Mouse (Mus musculus) limb, embryonic 10.5 days (tissue): ENCODE measurements around the gene Ccr5. TPM values are rescaled to one million over a fixed set of nuclear protein-coding genes. Genes with fewer than 3 reads are reported as not detected.

Source experiments
- polyA plus RNA-seq: library from polyadenylated mRNA; unstranded; fragments of >200 nt; fragmentation: Nextera tagmentation; extraction: Ambion mirVana; gene quantifications from 2 replicates; pipeline ENCODE4 v1.2.1, GENCODE M21; 2016

The Ccr5 gene
- polyA plus RNA-seq, 1 experiment from 2014 or later: 0.15 TPM

Other genes with a start within 250 kb of the Ccr5 start
- 0.38 and 0.61 TPM in 2 replicates for gene Ccr1, start 152.9 kb upstream of the Ccr5 start, polyA plus RNA-seq
- gene Ccr1l1, start 143.1 kb upstream of the Ccr5 start, polyA plus RNA-seq: not detected in 2 replicates
- not detected in 2 replicates for gene Ccr3, start 99.6 kb upstream of the Ccr5 start, polyA plus RNA-seq
- 0.14 and 0.48 TPM in 2 replicates for gene Ccr2, start 19.6 kb upstream of the Ccr5 start, polyA plus RNA-seq
- 5.0 and 6.2 TPM in 2 replicates for gene 2010315B03Rik, start 191.2 kb downstream of the Ccr5 start, polyA plus RNA-seq